Mouse (Mus musculus): ENCODE measurements around the gene H2afx. TPM values are rescaled to one million over a fixed set of nuclear protein-coding genes. Genes with fewer than 3 reads are reported as not detected.

H2afx gene
- polyA plus RNA-seq, 1 experiment: 201 TPM

- TF ChIP-seq CTCF (IDR thresholded peaks at IDR 0.05; ENCODE audit: control insufficient read depth, insufficient read depth, low read length) (no peak), POLR2A (IDR thresholded peaks at IDR 0.05; ENCODE audit: borderline replicate concordance, control insufficient read depth, low read depth, low read length) (peak; percentile 87; the same call in 1 of the 2 replicates)
- Histone ChIP-seq H3K27ac (ENCODE audit: control insufficient read depth, insufficient read depth, low read depth, low read length, poor library complexity) (peak within 1 kb of the TSS; percentile 86), H3K4me3 (replicated peaks; ENCODE audit: control insufficient read depth, low read depth, low read length) (peak within 1 kb of the TSS; percentile 94), H3K4me1 (ENCODE audit: control insufficient read depth, insufficient read depth, low read length) (no peaks in the 10 kb centered on the region)
- WGBS: under 1% methylated on average over 54 of the region's 54 CpGs
These were observed 28.9 kb upstream of the H2afx start, which contains the start of gene Hinfp for GRCm38 (mm10) chr9:44305466-44306079. Gene Hinfp, minus strand, starts transcription at chr9:44305671.

DNA sequence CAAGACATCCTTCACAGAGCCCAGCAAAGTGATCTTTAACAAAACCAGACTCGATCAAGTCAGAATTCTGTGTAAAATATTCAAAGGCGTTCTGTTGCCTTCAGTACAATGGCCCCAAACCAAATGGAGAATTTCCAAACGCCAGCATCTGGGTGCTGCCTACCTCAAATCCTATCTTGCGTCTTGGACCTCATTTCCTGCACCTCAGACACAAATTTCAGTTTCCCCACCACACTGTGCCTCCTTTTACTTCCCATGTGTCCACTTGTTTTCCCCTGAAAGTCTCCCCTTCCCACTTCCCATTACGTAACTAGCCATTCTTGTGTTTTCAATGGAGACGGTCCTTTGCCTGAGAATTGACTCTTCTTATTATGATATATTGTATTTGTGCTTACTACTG is 28.0 kb upstream of the H2afx start:
- no peak for TF ChIP-seq POLR2A (IDR thresholded peaks at IDR 0.05; ENCODE audit: borderline replicate concordance, control insufficient read depth, low read depth, low read length)
- TF ChIP-seq CTCF (IDR thresholded peaks at IDR 0.05; ENCODE audit: control insufficient read depth, insufficient read depth, low read length): no peak
- no peak overlapping the region for H3K27ac ChIP-seq (ENCODE audit: control insufficient read depth, insufficient read depth, low read depth, low read length, poor library complexity)

GRCm38 (mm10) chr9:44307248-44307647 is 27.2 kb upstream of the H2afx start:
- WGBS: 62% methylated on average over 2 of the region's 2 CpGs
- no peak for TF ChIP-seq POLR2A (IDR thresholded peaks at IDR 0.05; ENCODE audit: borderline replicate concordance, control insufficient read depth, low read depth, low read length)
- TF ChIP-seq CTCF (IDR thresholded peaks at IDR 0.05; ENCODE audit: control insufficient read depth, insufficient read depth, low read length): no peak
- H3K4me1 ChIP-seq (ENCODE audit: control insufficient read depth, insufficient read depth, low read length): no peaks in the 10 kb centered on the region
- H3K4me3 ChIP-seq (replicated peaks; ENCODE audit: control insufficient read depth, low read depth, low read length): no peak overlapping the region
- peak overlapping the region; percentile 34; the same call in 1 of the 2 replicates for H3K27ac ChIP-seq (ENCODE audit: control insufficient read depth, insufficient read depth, low read depth, low read length, poor library complexity)

More for the DNA sequence above, 28.0 kb upstream of the H2afx start:
- whole genome bisulfite sequencing: 70% methylated on average over 6 of the region's 6 CpGs
- no peaks in the 10 kb centered on the region for H3K4me1 ChIP-seq (ENCODE audit: control insufficient read depth, insufficient read depth, low read length)
- no peak overlapping the region for H3K4me3 ChIP-seq (replicated peaks; ENCODE audit: control insufficient read depth, low read depth, low read length)

DNA sequence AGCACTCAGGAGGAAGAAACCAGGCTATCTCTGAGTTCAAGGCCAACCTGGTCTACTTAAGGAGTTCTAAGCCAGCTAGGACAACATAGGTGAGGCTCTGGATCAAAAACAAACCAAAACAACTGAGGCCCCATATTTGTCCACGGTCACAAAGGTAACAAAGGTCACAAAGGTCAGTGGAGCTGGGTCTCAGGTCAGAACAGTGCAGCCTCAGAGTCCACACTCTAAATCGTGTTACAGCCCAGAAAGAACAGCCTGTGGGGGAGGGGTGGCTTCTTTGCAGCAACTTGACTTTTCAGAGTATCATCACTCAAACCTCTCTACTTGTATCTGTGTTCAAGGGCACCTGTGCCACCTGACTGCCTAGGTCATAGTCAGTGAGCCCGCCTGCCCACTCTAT is 24.7 kb upstream of the H2afx start:
- WGBS: 78% methylated on average over 3 of the region's 3 CpGs
- TF ChIP-seq CTCF (IDR thresholded peaks at IDR 0.05; ENCODE audit: control insufficient read depth, insufficient read depth, low read length) (no peak), POLR2A (IDR thresholded peaks at IDR 0.05; ENCODE audit: borderline replicate concordance, control insufficient read depth, low read depth, low read length) (no peak)
- H3K4me1 ChIP-seq (ENCODE audit: control insufficient read depth, insufficient read depth, low read length): no peaks in the 10 kb centered on the region
- H3K4me3 ChIP-seq (replicated peaks; ENCODE audit: control insufficient read depth, low read depth, low read length): no peak overlapping the region
- no peak overlapping the region for H3K27ac ChIP-seq (ENCODE audit: control insufficient read depth, insufficient read depth, low read depth, low read length, poor library complexity)

DNA sequence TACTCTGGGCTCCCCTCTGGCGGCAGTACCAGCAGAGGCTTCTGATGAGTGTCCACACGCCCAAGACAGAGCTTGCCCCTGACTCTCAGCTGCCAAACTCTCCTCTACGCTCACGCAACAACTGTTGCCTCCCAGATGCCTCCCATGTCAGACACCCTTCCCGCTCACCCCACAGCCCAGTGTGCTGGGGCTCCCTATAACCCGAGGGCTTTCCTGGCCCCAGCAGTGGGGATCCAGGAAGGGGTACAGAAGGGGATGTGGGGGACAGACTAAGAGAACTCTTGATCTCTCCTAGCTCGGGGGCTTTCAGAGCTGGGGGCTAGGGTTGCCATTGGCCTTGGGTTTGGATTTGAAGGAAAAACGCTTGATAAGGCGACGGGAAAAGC is 23.8 kb upstream of the H2afx start:
- H3K4me1 ChIP-seq (ENCODE audit: control insufficient read depth, insufficient read depth, low read length): no peaks in the 10 kb centered on the region
- no peak overlapping the region for H3K4me3 ChIP-seq (replicated peaks; ENCODE audit: control insufficient read depth, low read depth, low read length)
- WGBS: 70% methylated on average over 10 of the region's 10 CpGs
- no peak overlapping the region for H3K27ac ChIP-seq (ENCODE audit: control insufficient read depth, insufficient read depth, low read depth, low read length, poor library complexity)
- no peak for TF ChIP-seq POLR2A (IDR thresholded peaks at IDR 0.05; ENCODE audit: borderline replicate concordance, control insufficient read depth, low read depth, low read length)
- TF ChIP-seq CTCF (IDR thresholded peaks at IDR 0.05; ENCODE audit: control insufficient read depth, insufficient read depth, low read length): no peak

DNA sequence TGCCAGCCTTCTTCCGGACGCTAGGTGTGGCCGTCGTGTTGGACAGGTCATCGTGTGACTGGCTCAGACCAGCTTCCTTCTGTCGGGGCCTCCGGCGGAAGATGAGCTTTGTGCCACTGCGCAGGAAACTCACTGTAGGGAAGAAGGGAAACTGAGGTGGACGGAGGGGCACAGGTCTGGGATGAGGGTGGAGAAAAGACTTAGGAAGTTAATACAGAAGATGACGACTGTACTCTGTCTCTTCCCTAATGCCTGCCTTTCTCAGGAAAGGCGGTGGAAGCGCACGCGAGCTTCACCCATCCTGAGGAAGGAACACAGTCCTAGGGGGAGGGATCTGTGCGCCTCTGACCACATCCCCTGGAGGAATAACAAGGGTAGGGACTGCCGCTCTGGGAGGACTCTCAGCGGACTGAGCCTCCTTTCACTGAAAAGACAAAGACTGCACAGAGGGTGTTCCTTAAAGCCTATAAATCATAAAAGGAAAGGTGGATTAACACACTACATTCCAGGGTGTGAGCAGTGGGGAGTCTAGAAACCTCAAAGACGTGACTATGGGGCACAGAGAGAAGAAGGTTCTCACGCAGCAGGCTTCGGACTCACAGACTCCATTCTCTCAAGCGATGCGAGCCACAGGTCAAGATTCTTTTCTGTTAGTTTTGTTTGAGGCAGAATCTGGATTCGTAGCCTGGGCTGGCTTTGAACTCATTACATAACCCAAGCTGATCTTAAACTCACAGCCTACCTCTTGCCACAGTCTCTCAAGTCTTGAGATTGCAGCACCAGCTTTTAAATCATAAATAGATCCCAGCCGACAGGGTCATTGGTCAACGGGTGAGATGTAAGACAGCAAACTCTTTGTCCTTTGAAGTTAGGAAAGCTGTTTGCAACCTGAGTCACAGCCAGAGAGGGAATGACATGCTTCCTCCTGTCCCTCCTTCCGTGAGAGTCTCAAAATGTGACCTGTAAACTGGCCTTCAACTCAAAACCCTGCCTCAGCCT is 23.1 kb upstream of the H2afx start:
- Histone ChIP-seq H3K4me3 (replicated peaks; ENCODE audit: control insufficient read depth, low read depth, low read length) (no peak overlapping the region), H3K27ac (ENCODE audit: control insufficient read depth, insufficient read depth, low read depth, low read length, poor library complexity) (no peak overlapping the region), H3K4me1 (ENCODE audit: control insufficient read depth, insufficient read depth, low read length) (no peaks in the 10 kb centered on the region)
- WGBS: 46% methylated on average over 27 of the region's 27 CpGs
- TF ChIP-seq CTCF (IDR thresholded peaks at IDR 0.05; ENCODE audit: control insufficient read depth, insufficient read depth, low read length): no peak
- TF ChIP-seq POLR2A (IDR thresholded peaks at IDR 0.05; ENCODE audit: borderline replicate concordance, control insufficient read depth, low read depth, low read length): no peak

GRCm38 (mm10) chr9:44313476-44314256 is 20.8 kb upstream of the H2afx start:
- 92% methylated on average over 19 of the region's 19 CpGs for WGBS

GRCm38 (mm10) chr9:44314257-44314547 is 20.3 kb upstream of the H2afx start:
- Histone ChIP-seq H3K4me1 (ENCODE audit: control insufficient read depth, insufficient read depth, low read length) (peaks cover 3% of the 10 kb centered on the region), H3K27ac (ENCODE audit: control insufficient read depth, insufficient read depth, low read depth, low read length, poor library complexity) (no peak overlapping the region), H3K4me3 (replicated peaks; ENCODE audit: control insufficient read depth, low read depth, low read length) (no peak overlapping the region)
- TF ChIP-seq POLR2A (IDR thresholded peaks at IDR 0.05; ENCODE audit: borderline replicate concordance, control insufficient read depth, low read depth, low read length): no peak
- TF ChIP-seq CTCF (IDR thresholded peaks at IDR 0.05; ENCODE audit: control insufficient read depth, insufficient read depth, low read length): no peak
- WGBS: 95% methylated on average over 4 of the region's 4 CpGs

More at GRCm38 (mm10) chr9:44313476-44314256, 20.8 kb upstream of the H2afx start:
- H3K4me1 ChIP-seq (ENCODE audit: control insufficient read depth, insufficient read depth, low read length): peaks cover 3% of the 10 kb centered on the region
- no peak overlapping the region for H3K27ac ChIP-seq (ENCODE audit: control insufficient read depth, insufficient read depth, low read depth, low read length, poor library complexity)
- TF ChIP-seq CTCF (IDR thresholded peaks at IDR 0.05; ENCODE audit: control insufficient read depth, insufficient read depth, low read length): no peak
- no peak overlapping the region for H3K4me3 ChIP-seq (replicated peaks; ENCODE audit: control insufficient read depth, low read depth, low read length)
